Comparison of ENCODE assay signal across 14 mouse cellular contexts in the genomic region with DNA sequence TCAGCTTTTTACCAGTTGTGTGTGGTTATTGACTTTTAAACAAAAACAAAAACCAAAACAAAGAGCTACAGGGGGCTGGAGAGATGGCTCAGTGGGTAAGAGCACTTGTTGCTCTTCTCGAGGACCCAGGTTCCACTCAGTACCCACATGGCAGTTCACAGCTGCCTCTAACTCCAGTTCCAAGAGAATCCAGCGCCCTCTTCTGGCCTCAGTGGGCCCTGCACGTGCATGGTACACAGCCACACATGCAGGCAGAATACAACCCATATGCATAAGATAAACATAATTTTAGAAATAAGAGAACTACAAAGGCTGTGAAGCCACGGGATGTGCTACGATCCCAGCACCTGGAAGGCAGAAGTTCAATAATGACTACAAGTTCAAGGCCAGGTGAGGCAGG. TPM values are rescaled to one million over a fixed set of nuclear protein-coding genes. Genes with fewer than 3 reads are reported as not detected.
DNase-seq lines count a peak whose midpoint lies in the region; ATAC-seq and TF ChIP-seq lines count a peak whose summit lies in the region.
"Had no signal": no experiment of that assay in that cellular context is flagged by ENCODE, and none has a peak within 500 bp of the region (broad histone marks: within the 10 kb centered on the region; RNA-seq: fewer than 3 reads in every experiment).

No protein-coding gene starts in this region.

- no peaks in the 10 kb centered on the region for H3K9me3 ChIP-seq in lung, postnatal 0 days (ENCODE audit: low read length)
- H3K9me3 ChIP-seq in stomach, postnatal 0 days (ENCODE audit: control insufficient read depth, low read length): no peaks in the 10 kb centered on the region
- no peaks in the 10 kb centered on the region for H3K9me3 ChIP-seq in forebrain, embryonic 11.5 days (ENCODE audit: control insufficient read depth, low read length)
- H3K9me3 ChIP-seq: embryonic facial prominence, embryonic 10.5 days; forebrain, embryonic 15.5 days; hindbrain, embryonic 10.5 days; limb, embryonic 13.5 days; midbrain, embryonic 10.5 days had no signal

- H3K4me3 ChIP-seq in gastrocnemius, adult 2 months: no peak overlapping the region
- no peak overlapping the region for H3K4me3 ChIP-seq in lung, postnatal 0 days (ENCODE audit: low read depth, low read length)
- H3K4me3 ChIP-seq in stomach, postnatal 0 days (ENCODE audit: low read depth, low read length): no peak overlapping the region
- H3K4me3 ChIP-seq in forebrain, embryonic 11.5 days (ENCODE audit: low read depth, low read length): no peak overlapping the region
- H3K4me3 ChIP-seq: embryonic facial prominence, embryonic 10.5 days; forebrain, embryonic 15.5 days; hindbrain, embryonic 10.5 days; limb, embryonic 13.5 days; midbrain, embryonic 10.5 days had no signal

- H3K27ac ChIP-seq in gastrocnemius, adult 2 months: no peak overlapping the region
- H3K27ac ChIP-seq in lung, postnatal 0 days (ENCODE audit: low read length): no peak overlapping the region
- no peak overlapping the region for H3K27ac ChIP-seq in stomach, postnatal 0 days (replicated peaks)
- no peak overlapping the region for H3K27ac ChIP-seq in forebrain, embryonic 11.5 days (ENCODE audit: low read depth, low read length)
- H3K27ac ChIP-seq: embryonic facial prominence, embryonic 10.5 days; forebrain, embryonic 15.5 days; hindbrain, embryonic 10.5 days; limb, embryonic 13.5 days; midbrain, embryonic 10.5 days had no signal

- H3K4me2 ChIP-seq in lung, postnatal 0 days (replicated peaks; ENCODE audit: low read depth, low read length): no peak overlapping the region
- H3K4me2 ChIP-seq in stomach, postnatal 0 days (replicated peaks; ENCODE audit: low read depth): no peak overlapping the region
- H3K4me2 ChIP-seq in forebrain, embryonic 11.5 days (ENCODE audit: low read depth, low read length, severe bottlenecking): no peak overlapping the region
- H3K4me2 ChIP-seq: forebrain, embryonic 15.5 days; limb, embryonic 13.5 days had no signal

- peak; percentile 10; the same call in 1 of the 2 replicates for TF ChIP-seq CTCF in gastrocnemius, adult 2 months (IDR thresholded peaks at IDR 0.05)
- peak; percentile 33 for TF ChIP-seq CTCF in lung, postnatal 0 days (IDR thresholded peaks at IDR 0.05)
- peak; percentile 45 for TF ChIP-seq CTCF in stomach, postnatal 0 days (IDR thresholded peaks at IDR 0.05; ENCODE audit: low read depth)

- TF ChIP-seq EP300 in lung, postnatal 0 days (IDR thresholded peaks at IDR 0.05): no peak
- no peak for TF ChIP-seq EP300 in stomach, postnatal 0 days (optimal IDR thresholded peaks at IDR 0.05)

- DNase-seq in gastrocnemius, adult 2 months: no peak
- no peak for DNase-seq in gastrocnemius, postnatal 25 days
- no peak for DNase-seq in lung, postnatal 0 days (ENCODE audit: low spot score)
- DNase-seq in lung, postnatal 25 days (ENCODE audit: low spot score): no peak
- peak; percentile 75 for DNase-seq in ZHBTc4 (ENCODE audit: low read depth, low spot score)
- DNase-seq in stomach, postnatal 0 days (ENCODE audit: low spot score): no peak
- no peak for DNase-seq in forebrain, embryonic 11.5 days (ENCODE audit: low spot score)
- DNase-seq in Muller cell, postnatal 12 days (ENCODE audit: inconsistent ontology term): no peak
- DNase-seq: cerebellum, adult 11 months had no signal

- no peak overlapping the region for H3K9ac ChIP-seq in lung, postnatal 0 days (replicated peaks; ENCODE audit: low read depth)
- H3K9ac ChIP-seq in stomach, postnatal 0 days (ENCODE audit: low read length): no peak overlapping the region
- H3K9ac ChIP-seq in forebrain, embryonic 11.5 days (ENCODE audit: low read length): no peak overlapping the region
- H3K9ac ChIP-seq: forebrain, embryonic 15.5 days; limb, embryonic 13.5 days had no signal

- H3K27me3 ChIP-seq in lung, postnatal 0 days (replicated peaks; ENCODE audit: insufficient read depth, low read length): no peaks in the 10 kb centered on the region
- no peaks in the 10 kb centered on the region for H3K27me3 ChIP-seq in stomach, postnatal 0 days (ENCODE audit: control insufficient read depth, insufficient read depth, low read length)
- no peaks in the 10 kb centered on the region for H3K27me3 ChIP-seq in forebrain, embryonic 11.5 days (ENCODE audit: control insufficient read depth, insufficient read depth, low read length)
- H3K27me3 ChIP-seq: forebrain, embryonic 15.5 days; limb, embryonic 13.5 days had no signal

- 60% methylated on average over 5 of the region's 5 CpGs for WGBS in lung, postnatal 0 days
- 71% methylated on average over 5 of the region's 5 CpGs for WGBS in stomach, postnatal 0 days
- whole genome bisulfite sequencing in forebrain, embryonic 11.5 days: 74% methylated on average over 5 of the region's 5 CpGs

- H3K4me1 ChIP-seq in lung, postnatal 0 days (ENCODE audit: insufficient read depth, low read depth, low read length): no peaks in the 10 kb centered on the region
- H3K4me1 ChIP-seq in stomach, postnatal 0 days (replicated peaks; ENCODE audit: control insufficient read depth, insufficient read depth): no peaks in the 10 kb centered on the region
- H3K4me1 ChIP-seq in forebrain, embryonic 11.5 days (replicated peaks; ENCODE audit: control insufficient read depth, insufficient read depth, low read length): no peaks in the 10 kb centered on the region
- H3K4me1 ChIP-seq: embryonic facial prominence, embryonic 10.5 days; forebrain, embryonic 15.5 days; limb, embryonic 13.5 days; midbrain, embryonic 10.5 days had no signal

- ATAC-seq in lung, postnatal 0 days: no peak
- ATAC-seq in stomach, postnatal 0 days (ENCODE audit: low FRiP score, low TSS enrichment): no peak
- no peak for ATAC-seq in forebrain, embryonic 11.5 days (replicated peaks; ENCODE audit: low FRiP score)
- ATAC-seq: forebrain, embryonic 15.5 days had no signal

- intact Hi-C loops in gastrocnemius, adult 2 months (cut with DNase I): no loop called here

- no peaks in the 10 kb centered on the region for H3K36me3 ChIP-seq in lung, postnatal 0 days (ENCODE audit: insufficient read depth, low read length)
- H3K36me3 ChIP-seq in stomach, postnatal 0 days (ENCODE audit: control insufficient read depth, insufficient read depth, low read length): no peaks in the 10 kb centered on the region
- H3K36me3 ChIP-seq in forebrain, embryonic 11.5 days (ENCODE audit: control insufficient read depth, insufficient read depth, low read length): no peaks in the 10 kb centered on the region
- H3K36me3 ChIP-seq: embryonic facial prominence, embryonic 10.5 days; forebrain, embryonic 15.5 days; hindbrain, embryonic 10.5 days; limb, embryonic 13.5 days; midbrain, embryonic 10.5 days had no signal

RNA-seq across cellular contexts. Expression of a gene that starts 16.3 kb away (rescaled TPM):
- total RNA-seq in gastrocnemius, adult 2 months (2021): 10 to 100 TPM; 49.1 to 58.7 TPM
- 10 to 100 TPM; 38.3 to 39.3 TPM for total RNA-seq in gastrocnemius, postnatal 25 days (2021)
- 54.2 and 60.5 TPM in 2 replicates for polyA plus RNA-seq in lung, postnatal 0 days (2015; fragmentation: Nextera tagmentation; extraction: Ambion mirVana)
- polyA plus RNA-seq in stomach, postnatal 0 days (2015; fragmentation: Nextera tagmentation; extraction: Ambion mirVana): 36.7 and 39.4 TPM in 2 replicates
- 185 and 196 TPM in 2 replicates for polyA plus RNA-seq in forebrain, embryonic 11.5 days (2014; fragmentation: Nextera tagmentation; extraction: Ambion mirVana)

RNA-seq across cellular contexts. Expression of a gene that starts 51.6 kb away (rescaled TPM):
- not detected for total RNA-seq in gastrocnemius, adult 2 months (2021)
- not detected for total RNA-seq in gastrocnemius, postnatal 25 days (2021)
- polyA plus RNA-seq in lung, postnatal 0 days (2015; fragmentation: Nextera tagmentation; extraction: Ambion mirVana): 0.29 and 0.63 TPM in 2 replicates
- 0.63 and 0.71 TPM in 2 replicates for polyA plus RNA-seq in stomach, postnatal 0 days (2015; fragmentation: Nextera tagmentation; extraction: Ambion mirVana)
- 2.6 and 3.0 TPM in 2 replicates for polyA plus RNA-seq in forebrain, embryonic 11.5 days (2014; fragmentation: Nextera tagmentation; extraction: Ambion mirVana)
